9 mouse cellular contexts compared by ENCODE assay signal in genomic region chr5:62706900-62707299, GRCm38 (mm10). TPM values are rescaled to one million over a fixed set of nuclear protein-coding genes. Genes with fewer than 3 reads are reported as not detected.
DNase-seq lines count a peak whose midpoint lies in the region; ATAC-seq lines count a peak whose summit lies in the region.
"Had no signal": no experiment of that assay in that cellular context is flagged by ENCODE, and none has a peak within 500 bp of the region (broad histone marks: within the 10 kb centered on the region; RNA-seq: fewer than 3 reads in every experiment).

No protein-coding gene starts in this region.

- H3K36me3 ChIP-seq in hindbrain, embryonic 13.5 days: no peaks in the 10 kb centered on the region
- H3K36me3 ChIP-seq: embryonic facial prominence, embryonic 15.5 days had no signal

- no peaks in the 10 kb centered on the region for H3K27me3 ChIP-seq in hindbrain, embryonic 13.5 days
- H3K27me3 ChIP-seq: embryonic facial prominence, embryonic 15.5 days had no signal

- no peaks in the 10 kb centered on the region for H3K9me3 ChIP-seq in hindbrain, embryonic 13.5 days
- H3K9me3 ChIP-seq: embryonic facial prominence, embryonic 15.5 days had no signal

- no peak overlapping the region for H3K4me3 ChIP-seq in hindbrain, embryonic 13.5 days
- H3K4me3 ChIP-seq: embryonic facial prominence, embryonic 15.5 days had no signal

- DNase-seq in adrenal gland, adult (ENCODE audit: inconsistent age in 2 of 2, low spot score in 1 of 2): peak; percentile 5 to 38
- DNase-seq in adrenal gland, adult 2 months: no peak
- DNase-seq in testis, postnatal 10 days (ENCODE audit: low spot score): peak; percentile 41
- DNase-seq in testis, postnatal 14 days (ENCODE audit: low spot score): no peak
- peak; percentile 33 to 55 for DNase-seq in left cerebral cortex, postnatal 36 days (ENCODE audit: low spot score in 2 of 2)
- peak; percentile 67 for DNase-seq in right cerebral cortex, adult 18-20 months
- DNase-seq in spleen, postnatal 14 days (ENCODE audit: low spot score in 2 of 2): no peak

- no peaks in the 10 kb centered on the region; the same call in 1 of the 2 replicates for H3K4me1 ChIP-seq in hindbrain, embryonic 13.5 days (replicated peaks)
- H3K4me1 ChIP-seq: embryonic facial prominence, embryonic 15.5 days had no signal

- intact Hi-C loops in left cerebral cortex, postnatal 36 days (cut with DNase I): no loop called here

- 0 out of 2 replicates have a peak overlapping the region, but pooled peaks have one; percentile 15 for H3K4me2 ChIP-seq in hindbrain, embryonic 13.5 days
- H3K4me2 ChIP-seq: embryonic facial prominence, embryonic 15.5 days had no signal

- no peak overlapping the region for H3K9ac ChIP-seq in hindbrain, embryonic 13.5 days
- H3K9ac ChIP-seq: embryonic facial prominence, embryonic 15.5 days had no signal

- ATAC-seq in hindbrain, embryonic 13.5 days (ENCODE audit: low FRiP score): peak; percentile 92

- H3K27ac ChIP-seq in hindbrain, embryonic 13.5 days: no peak overlapping the region
- H3K27ac ChIP-seq: embryonic facial prominence, embryonic 15.5 days had no signal

- 22% methylated on average over 7 of the region's 7 CpGs for WGBS in hindbrain, embryonic 13.5 days

RNA-seq across cellular contexts. Expression of gene Arap2, which starts 59.1 kb away (rescaled TPM):
- total RNA-seq in adrenal gland, adult 2 months (2021): 1 to 10 TPM; 3.0 to 4.2 TPM
- polyA plus RNA-seq in adrenal gland, adult 2 months (2012; rRNA removed): 0.19 and 0.61 TPM in 2 replicates
- polyA plus RNA-seq in hindbrain, embryonic 13.5 days (2015; fragmentation: Nextera tagmentation; extraction: Ambion mirVana): 2.4 and 4.1 TPM in 2 replicates
- total RNA-seq in left cerebral cortex, postnatal 36 days (2021): 10 to 100 TPM; 61.5 to 68.3 TPM

Comparison
In these comparisons a context has a peak if more than half of its experiments do, and no peak if none do; other contexts are left out.
1. DNase-seq: peak in adrenal gland, adult (2 of 2), testis, postnatal 10 days (single experiment), left cerebral cortex, postnatal 36 days (2 of 2) and right cerebral cortex, adult 18-20 months (single experiment); none in adrenal gland, adult 2 months (single experiment), testis, postnatal 14 days (single experiment) and spleen, postnatal 14 days (0 of 2).
2. RNA of gene Arap2, which starts 59.1 kb away (total RNA-seq): 61.5 to 68.3 TPM in left cerebral cortex, postnatal 36 days; 3.0 to 4.2 TPM in adrenal gland, adult 2 months; every median in the first group is over 10 times any median in the second.